Mouse (Mus musculus) heart, postnatal 10 days (tissue): ENCODE data around the gene Best1. TPM values are rescaled to one million over a fixed set of nuclear protein-coding genes. Genes with fewer than 3 reads are reported as not detected.

Experiments used
- DNase-seq, 2 experiments: peaks; one replicate each; pipeline ENCODE4 v3.0.0; 2021
- intact Hi-C: fragments of 180-260 bp; cut with DNase I; formaldehyde crosslinking; loops from one replicate; pipeline ENCODE4 v1.15.1; 2025
- total RNA-seq, 2 experiments: library from RNA; stranded (reverse); gene quantifications; 2 replicates each; pipeline ENCODE4 v1.2.3; 2021

Gene Best1
- under 1 TPM; 0.20 to 0.36 TPM for total RNA-seq

DNA sequence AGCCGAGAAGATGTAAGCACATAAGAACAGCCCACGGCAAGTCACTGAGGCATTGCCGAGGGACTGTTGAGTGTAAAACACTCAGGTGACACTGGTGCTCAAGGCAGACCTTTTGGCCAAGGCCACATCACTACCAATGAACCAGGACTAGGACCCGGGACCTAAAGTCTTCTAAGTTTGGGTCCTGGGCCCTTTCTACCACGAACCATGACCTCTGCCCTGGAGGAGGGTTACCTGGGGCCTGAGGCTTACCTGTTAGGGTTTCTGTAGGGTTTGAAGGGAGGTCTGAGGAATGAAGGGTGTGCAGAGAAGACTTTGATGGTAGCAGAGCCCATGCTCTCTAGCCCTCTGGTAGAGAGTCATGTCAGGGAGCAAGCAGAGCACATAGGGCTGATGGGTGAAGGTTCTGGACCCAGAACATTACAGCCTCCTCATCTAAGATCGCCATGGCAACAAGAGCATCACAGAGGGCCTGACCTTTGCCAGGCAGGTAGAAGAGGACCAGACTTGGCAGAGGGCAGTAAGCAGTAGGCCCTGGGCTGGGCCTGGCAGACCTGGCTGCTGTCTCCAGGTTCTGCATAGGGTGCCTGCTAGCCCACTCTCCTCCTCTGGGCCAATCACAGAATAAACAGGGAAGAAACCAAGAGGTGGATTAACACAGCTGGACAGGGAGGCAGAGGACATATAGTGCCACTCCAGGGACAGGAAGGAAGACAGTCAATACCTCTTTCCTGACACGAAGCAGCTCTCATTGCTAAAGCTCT, at the start of gene Best1, which contains the start of gene Rab3il1:
TSS of gene Best1 (minus strand) at position 428 of the 764 bp plus-strand sequence.
TSS of gene Rab3il1 (plus strand) at position 464 of the 764 bp plus-strand sequence.
- intact Hi-C loops, result loop anchor here (2.0 kb wide), 2 partner anchors 21 to 197 kb away; no protein-coding TSS in a partner anchor

GRCm38 (mm10) chr19:10050438-10050837, 49.0 kb upstream of the Best1 start:
- intact Hi-C loops, result no loop called here
- DNase-seq, result no peak

More for the DNA sequence above, at the start of gene Best1, which contains the start of gene Rab3il1:
- no peak for DNase-seq

DNA sequence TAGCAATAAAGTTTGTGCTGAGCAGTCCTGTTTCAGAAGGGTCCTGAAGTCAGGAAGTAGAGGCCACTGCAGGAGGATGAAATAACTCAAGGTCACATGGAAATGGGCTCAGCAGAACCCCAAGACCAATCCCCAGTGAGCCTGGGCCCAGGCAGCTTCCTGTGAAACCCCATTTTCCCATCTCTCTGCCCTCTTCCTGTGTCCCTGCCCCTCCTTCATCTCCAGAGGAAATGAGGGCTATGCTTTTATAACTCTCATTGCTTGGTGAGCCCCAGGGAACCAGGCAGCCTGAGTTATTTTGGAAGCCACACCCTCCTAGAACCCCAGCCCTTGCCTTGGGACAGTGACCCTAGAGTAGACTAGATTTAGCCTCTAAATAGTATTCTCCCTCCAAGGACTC, 48.1 kb upstream of the Best1 start:
- DNase-seq, result no peak
- intact Hi-C loops, result no loop called here

DNA sequence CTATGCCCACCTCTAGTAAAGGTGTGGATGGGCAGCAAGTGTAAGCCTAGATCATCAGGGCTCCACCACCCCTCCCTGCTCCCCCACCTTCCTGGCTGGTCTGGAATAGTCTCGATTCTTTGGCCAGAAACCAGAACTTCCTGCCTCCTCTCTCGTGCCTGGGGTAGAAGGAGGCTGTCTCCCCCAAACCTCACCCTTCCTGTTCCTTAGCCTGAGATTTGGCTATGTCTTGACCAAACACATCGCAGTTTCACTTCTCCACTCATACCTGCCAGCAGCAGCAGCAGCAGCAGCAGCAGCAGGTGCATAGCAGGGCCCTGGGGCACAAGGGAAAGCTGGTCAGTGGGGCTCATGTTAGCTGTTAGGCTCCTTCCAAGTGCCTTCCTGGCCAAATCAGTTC, 45.5 kb upstream of the Best1 start:
- intact Hi-C loops, result no loop called here
- no peak for DNase-seq

DNA sequence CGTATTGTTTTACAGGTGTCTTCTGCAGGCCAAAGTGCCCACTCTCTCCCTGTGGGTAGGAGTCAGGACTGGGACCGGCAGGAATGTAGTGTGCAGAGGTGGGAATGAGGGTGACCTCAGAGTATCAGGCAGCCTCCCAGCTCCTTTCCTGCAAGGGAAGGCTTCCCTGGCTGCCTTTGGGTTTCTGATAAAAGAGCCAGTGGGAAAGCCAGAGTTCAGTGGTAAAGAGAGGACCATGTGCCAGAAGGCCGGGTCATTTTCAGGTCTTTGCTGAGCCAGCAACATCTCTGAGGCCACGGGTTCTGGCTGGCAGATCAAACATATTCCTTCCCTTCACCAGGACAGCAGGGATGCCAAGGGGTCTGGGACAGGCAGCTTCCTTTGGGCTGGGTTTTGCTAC, 44.9 kb upstream of the Best1 start:
- peak; percentile 55 to 62 for DNase-seq
- intact Hi-C loops, result no loop called here

- intact Hi-C loops, result no loop called here
- no peak for DNase-seq
Observed at GRCm38 (mm10) chr19:10045707-10046106, 44.3 kb upstream of the Best1 start.

- intact Hi-C loops, result loop anchor here (5.0 kb wide), 1 partner anchor 59 kb away; the partner anchor contains the start of gene Fads2
- DNase-seq, result peak; percentile 87 to 90
Observed at GRCm38 (mm10) chr19:10043643-10044042, 42.2 kb upstream of the Best1 start.

DNA sequence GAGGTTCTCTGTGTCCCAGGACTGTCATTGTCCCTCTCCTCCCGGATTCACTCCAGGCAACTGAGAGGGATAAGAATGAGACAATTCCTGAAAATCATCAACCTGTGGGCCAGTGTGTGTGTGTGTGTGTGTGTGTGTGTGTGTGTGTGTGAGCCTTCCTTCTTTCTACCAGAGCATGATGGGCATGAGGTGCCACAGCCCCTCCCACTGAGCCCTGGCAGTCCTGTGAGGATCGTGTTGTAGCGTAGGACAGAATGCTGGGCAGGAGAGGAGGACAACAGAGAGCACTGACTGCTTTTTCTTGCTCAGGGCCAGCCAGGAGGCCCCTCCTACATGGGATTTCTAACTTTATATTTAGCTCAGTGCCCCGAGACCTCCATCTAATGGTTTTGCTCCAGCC, 41.4 kb upstream of the Best1 start:
- intact Hi-C loops, result loop anchor here (5.0 kb wide), 1 partner anchor 59 kb away; the partner anchor contains the start of gene Fads2
- peak in 1 of 2 experiments; percentile 38 for DNase-seq

DNA sequence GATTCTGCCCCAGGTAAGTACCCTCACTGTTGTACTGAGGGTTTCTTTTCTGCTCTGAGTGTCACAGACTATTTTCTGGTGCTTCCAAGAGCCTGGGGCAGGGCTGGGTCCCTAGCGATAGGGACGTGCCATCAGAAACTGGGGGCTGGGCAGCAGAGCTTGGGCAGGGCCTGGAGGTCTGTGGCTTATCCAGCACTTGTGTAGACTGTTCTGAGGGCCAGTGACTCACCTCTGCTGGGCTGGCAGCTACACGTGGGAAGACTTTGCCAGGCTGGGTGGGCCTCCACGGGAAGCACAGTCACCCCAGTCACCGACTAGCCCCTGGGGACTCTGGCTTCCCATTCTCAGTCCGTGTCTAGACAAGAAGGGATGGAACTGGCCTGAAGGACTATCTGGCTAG, 40.8 kb upstream of the Best1 start:
- peak; percentile 62 to 70 for DNase-seq
- intact Hi-C loops, result loop anchor here (5.0 kb wide), 1 partner anchor 60 kb away; the partner anchor contains the start of gene Fads2

GRCm38 (mm10) chr19:10041388-10042148, 40.1 kb upstream of the Best1 start, which contains the start of gene Fads3:
TSS of gene Fads3 (plus strand) at chr19:10041569.
- intact Hi-C loops, result loop anchor here (5.0 kb wide), 1 partner anchor 61 kb away; the partner anchor contains the start of gene Fads2
- DNase-seq, result peak; percentile 86 to 89

DNA sequence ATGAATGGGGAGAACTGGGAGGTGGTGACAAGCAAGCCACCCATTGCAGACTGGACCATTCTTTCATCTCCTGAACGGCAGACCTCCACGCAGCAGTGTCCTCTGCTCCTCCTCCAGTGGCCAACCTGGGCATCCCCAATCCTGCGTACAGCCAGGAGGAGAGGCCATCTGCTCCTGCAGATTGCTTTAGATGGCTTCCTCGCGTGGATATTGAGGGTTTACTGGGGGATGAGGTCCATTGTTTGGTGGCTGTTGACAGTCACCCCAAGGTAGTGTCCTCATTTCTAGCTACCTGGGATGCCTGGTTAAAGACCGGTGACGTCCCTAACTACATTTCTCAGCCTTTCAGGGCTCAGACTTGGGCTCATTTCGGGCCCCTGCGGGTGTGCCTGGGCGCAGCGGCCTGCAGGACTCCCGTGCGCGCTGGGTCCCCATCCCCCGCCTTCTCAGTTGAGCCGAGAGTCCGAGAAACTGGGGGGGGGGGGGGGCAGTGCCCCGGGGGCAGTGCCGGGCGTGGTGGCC, 39.5 kb upstream of the Best1 start:
- DNase-seq, result no peak
- intact Hi-C loops, result loop anchor here (5.0 kb wide), 1 partner anchor 61 kb away; the partner anchor contains the start of gene Fads2

GRCm38 (mm10) chr19:10039615-10040014, 38.2 kb upstream of the Best1 start:
- peak in 1 of 2 experiments; percentile 54 for DNase-seq
- intact Hi-C loops, result loop anchor here (2.0 to 5.0 kb wide), 3 partner anchors 63 to 161 kb away; partner anchors contain the start of genes Fads1 and Fads2

DNA sequence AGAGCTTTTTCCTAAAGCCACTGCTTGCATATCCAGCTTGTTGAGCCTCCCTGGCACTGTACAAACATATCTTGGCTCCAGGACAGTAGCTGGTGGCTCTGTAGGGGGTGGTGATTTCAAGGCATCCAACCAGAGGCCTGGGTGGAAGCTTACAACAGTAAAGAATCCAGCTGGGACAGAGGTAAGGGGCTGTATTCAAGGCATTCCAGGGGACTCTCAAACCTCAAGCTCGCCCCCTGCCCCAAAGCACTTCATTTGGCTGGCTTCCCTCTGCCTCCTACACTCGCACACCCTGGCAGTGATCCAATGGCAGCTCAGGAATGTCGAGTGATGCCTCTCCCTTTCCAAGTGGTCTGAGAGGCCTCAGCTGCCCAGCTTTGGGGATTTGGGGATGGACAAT, 37.5 kb upstream of the Best1 start:
- intact Hi-C loops, result loop anchor here (2.0 to 5.0 kb wide), 2 partner anchors 143 to 162 kb away; partner anchors contain the start of gene Fads1
- DNase-seq, result peak; percentile 70 to 84

GRCm38 (mm10) chr19:10038364-10038763, 36.9 kb upstream of the Best1 start:
- intact Hi-C loops, result loop anchor here (2.0 to 5.0 kb wide), 2 partner anchors 144 to 162 kb away; partner anchors contain the start of gene Fads1
- DNase-seq, result no peak

- DNase-seq, result no peak
- intact Hi-C loops, result loop anchor here (5.0 kb wide), 1 partner anchor 145 kb away; the partner anchor contains the start of gene Fads1
Observed at GRCm38 (mm10) chr19:10037534-10037933, 36.1 kb upstream of the Best1 start.

DNA sequence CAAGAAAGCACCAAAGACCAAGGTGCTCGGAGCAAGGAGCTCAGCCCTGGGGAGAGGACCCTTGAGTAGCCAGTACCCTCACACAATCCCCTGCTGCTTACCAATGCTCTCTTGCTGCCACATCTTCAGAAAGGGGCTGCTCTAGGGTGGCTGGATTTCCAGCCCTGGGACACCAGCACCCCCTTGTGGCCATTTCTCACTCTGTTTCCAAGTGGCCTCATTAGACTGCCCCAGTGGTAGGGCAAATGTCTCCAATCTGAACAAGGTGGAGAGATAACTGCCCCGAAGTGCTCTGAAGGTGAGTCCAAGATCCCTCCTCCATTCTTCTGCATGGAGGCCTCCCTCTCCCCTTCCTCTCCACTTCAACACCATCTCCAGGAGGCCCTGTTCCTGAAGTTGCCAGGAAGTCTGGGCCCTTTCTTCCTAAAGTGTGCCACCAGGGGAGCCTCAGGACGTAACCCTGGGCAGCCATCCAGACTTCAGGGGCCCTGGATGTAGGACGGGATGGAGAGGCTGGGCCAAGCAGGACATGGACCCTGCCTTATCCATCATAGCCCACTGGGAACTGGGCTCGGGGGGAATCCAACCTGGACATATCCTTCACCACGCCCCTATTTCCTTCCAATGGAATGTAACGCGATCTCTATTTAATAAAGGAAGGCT, 33.5 kb upstream of the Best1 start:
- intact Hi-C loops, result loop anchor here (1.0 to 5.0 kb wide), 2 partner anchors 35 to 147 kb away; partner anchors contain the start of gene Fads1
- DNase-seq, result peak; percentile 86 to 93

GRCm38 (mm10) chr19:10034356-10034755, 32.9 kb upstream of the Best1 start:
- intact Hi-C loops, result loop anchor here (1.0 kb wide), 1 partner anchor 34 kb away; no protein-coding TSS in a partner anchor
- DNase-seq, result no peak

DNA sequence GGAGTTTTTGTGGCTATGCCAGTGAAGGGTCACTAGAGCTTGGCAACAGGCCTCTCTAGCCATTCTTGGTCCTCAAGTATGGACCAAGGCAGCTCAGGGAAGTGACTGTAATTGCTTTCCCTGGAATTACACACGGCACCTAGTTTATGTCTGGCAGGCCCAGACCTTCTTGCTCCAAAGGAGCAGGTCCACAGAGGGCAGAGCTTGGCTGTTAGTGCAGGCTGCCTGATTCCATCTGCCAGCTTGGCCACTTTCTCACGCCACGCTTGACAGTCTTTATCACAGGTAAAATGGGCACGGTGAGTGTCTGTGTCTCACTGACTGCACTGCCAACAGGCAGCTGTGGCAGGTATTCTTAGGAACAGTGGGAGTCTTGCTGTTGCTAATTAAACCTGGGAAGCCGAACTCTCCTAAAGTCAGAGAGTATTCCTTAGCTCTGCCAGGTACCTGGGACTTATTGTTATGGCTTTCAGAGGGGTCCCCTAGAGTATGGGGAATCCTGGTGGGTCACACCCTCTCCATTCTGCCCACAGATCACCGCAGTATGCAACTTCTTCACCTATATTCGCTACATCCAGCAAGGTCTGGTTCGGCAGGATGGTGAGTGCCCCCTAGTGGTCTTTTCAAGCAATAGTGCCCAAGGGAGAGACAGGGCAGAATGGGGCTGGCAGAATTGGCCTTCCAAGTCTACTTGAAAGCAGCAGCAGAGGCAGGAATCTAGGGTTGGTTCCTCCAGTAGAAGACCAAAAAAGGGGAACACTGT, 32.0 kb upstream of the Best1 start:
- intact Hi-C loops, result loop anchor here (2.0 kb wide), 1 partner anchor 117 kb away; no protein-coding TSS in a partner anchor

DNA sequence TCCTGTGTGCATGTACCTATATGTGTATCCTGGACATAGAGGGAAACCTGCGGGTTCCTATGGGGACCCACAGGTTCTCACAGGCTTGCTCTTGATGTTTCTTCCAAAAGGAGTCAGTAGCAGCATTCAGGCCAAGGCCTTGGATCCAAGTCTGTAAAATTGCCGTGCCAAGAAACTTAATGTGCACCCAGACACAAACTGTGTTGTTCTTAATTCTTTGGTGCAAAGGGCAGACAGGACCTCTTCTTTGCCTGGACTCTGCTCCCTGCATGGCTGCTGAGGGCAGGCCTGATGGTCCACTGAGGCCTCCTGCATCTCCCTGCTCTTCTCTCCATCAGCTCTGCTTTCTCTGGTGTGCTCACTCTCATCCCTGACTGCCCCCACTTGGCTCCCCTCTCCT, 28.3 kb upstream of the Best1 start:
- intact Hi-C loops, result no loop called here
- no peak for DNase-seq

More for the DNA sequence above, 32.0 kb upstream of the Best1 start:
- peak; percentile 71 to 75 for DNase-seq
